Mouse (Mus musculus): ENCODE measurements at regions not wholly inside any gene's neighbourhood (a gene's known extent, or its start where the extent isn't known, plus 50 kb on each side); places are given as distances from the start of the nearest gene placed in this dataset.

DNA sequence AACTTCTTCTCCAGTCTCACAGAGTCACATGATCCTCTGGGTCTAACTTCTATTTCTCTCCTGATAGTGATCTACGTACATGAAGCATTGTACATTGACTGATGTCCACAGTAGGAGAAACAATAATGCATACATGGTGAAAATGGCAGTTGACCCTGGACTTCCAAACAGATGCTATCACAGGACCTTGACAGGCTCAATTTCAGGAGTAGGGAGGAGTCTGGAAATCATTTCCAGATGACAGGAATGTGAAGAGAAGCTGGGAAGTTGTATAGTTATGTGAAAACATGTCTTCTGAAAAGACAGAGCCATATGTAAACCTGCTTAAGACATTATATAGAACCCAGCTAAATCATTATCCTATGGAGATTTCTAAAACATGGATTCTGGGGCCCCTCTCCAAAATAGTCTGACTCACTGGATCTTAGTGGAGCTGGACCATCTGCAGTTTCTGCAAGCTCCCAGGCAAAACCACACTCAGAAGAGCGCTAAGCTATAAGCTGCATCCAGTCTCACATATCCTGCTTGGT lies 322.3 kb upstream of the Ldb2 start:
- Histone ChIP-seq H3K27ac (replicated peaks; ENCODE audit: low read depth, low read length) (no peak overlapping the region), H3K4me1 (ENCODE audit: control insufficient read depth, insufficient read depth, insufficient read length, low read length) (no peaks in the 10 kb centered on the region), H3K4me3 (ENCODE audit: insufficient read depth, low read depth, low read length) (no peak overlapping the region)

DNA sequence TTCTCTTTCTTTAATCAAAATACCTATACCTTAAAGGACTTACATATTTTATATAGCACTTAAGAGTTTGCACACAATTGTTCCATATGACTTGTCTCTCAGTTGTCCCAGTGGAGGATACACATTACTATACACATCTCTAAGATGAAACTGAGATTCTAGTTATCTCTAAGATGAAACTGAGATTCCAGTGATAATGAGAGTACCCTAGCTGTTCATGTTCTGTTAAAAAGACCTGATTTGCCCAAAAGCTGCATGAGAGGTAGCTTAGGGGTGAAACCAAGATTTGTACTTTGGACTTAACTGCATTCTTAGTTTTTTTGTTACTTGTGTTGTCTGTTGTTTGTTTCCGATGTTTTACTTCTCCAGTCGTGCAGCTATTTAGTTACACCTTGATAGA lies 320.3 kb upstream of the Ldb2 start:
- Histone ChIP-seq H3K4me1 (ENCODE audit: control insufficient read depth, insufficient read depth, insufficient read length, low read length) (no peaks in the 10 kb centered on the region), H3K4me3 (ENCODE audit: insufficient read depth, low read depth, low read length) (no peak overlapping the region), H3K27ac (replicated peaks; ENCODE audit: low read depth, low read length) (no peak overlapping the region)

DNA sequence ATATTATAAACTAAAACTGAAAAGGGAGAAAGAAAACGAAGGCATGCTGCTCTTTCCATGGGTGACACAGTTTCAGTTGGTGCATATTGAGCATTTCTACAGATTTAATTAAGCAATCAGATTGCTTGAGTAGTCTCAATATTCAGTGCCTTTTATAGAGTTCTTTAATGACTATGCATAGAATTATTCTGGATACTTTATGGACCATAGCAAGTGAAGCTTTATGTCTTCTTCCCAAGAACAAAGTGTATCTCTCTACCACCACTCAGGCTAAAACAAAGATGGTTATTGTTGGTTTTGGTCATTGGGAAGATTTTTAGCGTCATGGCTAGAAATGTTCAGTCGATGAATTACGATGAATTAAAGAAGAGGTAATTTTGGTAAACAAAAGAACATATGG lies 311.8 kb upstream of the Ldb2 start:
- Histone ChIP-seq H3K4me3 (ENCODE audit: insufficient read depth, low read depth, low read length) (no peak overlapping the region), H3K4me1 (ENCODE audit: control insufficient read depth, insufficient read depth, insufficient read length, low read length) (no peaks in the 10 kb centered on the region), H3K27ac (replicated peaks; ENCODE audit: low read depth, low read length) (no peak overlapping the region)

DNA sequence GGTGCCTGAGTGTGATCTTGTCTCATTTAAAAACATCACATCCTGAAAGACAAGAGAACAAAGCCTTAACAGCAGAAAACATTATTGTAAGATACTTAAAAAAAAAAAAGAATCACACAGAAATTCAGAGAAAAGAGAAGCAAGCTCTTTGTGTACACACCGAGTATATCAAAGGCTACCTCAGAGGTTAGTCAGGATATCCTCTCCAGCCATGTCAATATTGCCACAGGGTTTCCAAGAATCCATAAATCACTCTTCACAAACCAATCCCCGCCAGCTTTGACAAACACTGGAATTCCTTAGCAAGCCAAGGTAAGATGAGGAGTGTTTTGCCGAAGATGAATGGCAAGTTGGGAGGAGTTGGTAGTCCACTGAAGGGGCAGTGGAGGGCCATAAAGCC lies 311.3 kb upstream of the Ldb2 start:
- Histone ChIP-seq H3K4me1 (ENCODE audit: control insufficient read depth, insufficient read depth, insufficient read length, low read length) (no peaks in the 10 kb centered on the region), H3K4me3 (ENCODE audit: insufficient read depth, low read depth, low read length) (no peak overlapping the region), H3K27ac (replicated peaks; ENCODE audit: low read depth, low read length) (no peak overlapping the region)

DNA sequence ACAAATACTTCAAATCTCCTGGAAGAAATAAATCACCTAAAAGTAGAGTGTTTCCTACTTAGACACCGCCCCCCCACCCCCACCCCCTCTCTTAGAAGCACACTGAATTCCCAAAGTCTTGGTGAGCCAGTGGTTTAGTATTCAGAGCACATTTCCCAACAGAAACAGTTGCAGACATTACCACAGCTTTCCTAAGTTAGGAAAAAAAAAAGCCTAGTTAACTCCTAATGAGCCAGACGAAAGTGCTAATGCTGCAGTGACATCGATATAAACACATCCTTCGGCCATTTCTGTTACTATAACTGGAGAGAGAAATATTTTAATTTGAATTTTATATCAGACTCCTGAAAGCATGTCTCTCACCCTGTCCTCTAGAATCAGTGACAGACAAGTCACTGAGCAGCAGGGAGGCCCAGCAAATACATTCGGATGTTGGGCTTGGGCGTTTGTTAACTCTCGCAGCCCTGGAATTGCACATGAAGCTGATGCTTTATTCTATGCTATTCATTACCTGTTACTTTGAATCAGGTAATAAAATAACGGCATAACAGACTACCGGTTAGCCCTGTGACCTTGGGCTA lies 305.8 kb upstream of the Ldb2 start:
- H3K4me1 ChIP-seq (ENCODE audit: control insufficient read depth, insufficient read depth, insufficient read length, low read length) = 0 out of 2 replicates have a peak, but pooled peaks cover 2% of the 10 kb centered on the region
- H3K4me3 ChIP-seq (ENCODE audit: insufficient read depth, low read depth, low read length) = no peak overlapping the region
- no peak overlapping the region for H3K27ac ChIP-seq (replicated peaks; ENCODE audit: low read depth, low read length)

DNA sequence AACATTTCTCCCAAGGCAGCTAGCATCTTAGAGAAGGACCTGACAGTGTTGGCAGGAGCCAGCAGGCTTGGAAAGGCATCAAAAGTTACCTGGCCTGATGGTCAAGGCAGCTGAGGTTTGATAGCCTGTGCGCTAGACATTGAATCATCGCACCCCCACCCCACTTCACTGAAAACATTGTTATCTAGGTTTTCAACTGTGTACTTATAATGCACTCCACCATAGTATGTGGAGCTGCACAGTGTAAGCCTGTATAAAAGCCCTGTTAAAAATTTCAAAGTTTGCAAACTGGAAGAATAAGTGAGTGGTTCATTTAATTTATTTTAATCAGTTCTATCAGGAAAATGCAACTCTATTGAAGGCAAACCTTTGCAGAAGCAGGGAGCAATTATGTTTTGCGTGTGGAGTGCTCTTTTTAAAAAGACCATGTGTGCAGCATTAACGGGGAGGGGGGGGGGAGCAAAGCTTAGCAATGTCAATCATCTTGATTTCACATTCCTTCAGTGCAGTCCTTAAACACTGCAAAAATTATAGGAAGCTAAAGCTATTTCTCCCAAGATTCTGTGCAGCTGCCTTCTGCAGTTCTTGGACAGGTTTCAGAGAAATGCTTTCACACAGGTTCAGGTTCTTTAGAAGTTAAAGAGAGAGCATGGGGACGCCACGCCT lies 304.4 kb upstream of the Ldb2 start:
- Histone ChIP-seq H3K4me1 (ENCODE audit: control insufficient read depth, insufficient read depth, insufficient read length, low read length) (0 out of 2 replicates have a peak, but pooled peaks cover 2% of the 10 kb centered on the region), H3K27ac (replicated peaks; ENCODE audit: low read depth, low read length) (no peak overlapping the region), H3K4me3 (ENCODE audit: insufficient read depth, low read depth, low read length) (no peak overlapping the region)

DNA sequence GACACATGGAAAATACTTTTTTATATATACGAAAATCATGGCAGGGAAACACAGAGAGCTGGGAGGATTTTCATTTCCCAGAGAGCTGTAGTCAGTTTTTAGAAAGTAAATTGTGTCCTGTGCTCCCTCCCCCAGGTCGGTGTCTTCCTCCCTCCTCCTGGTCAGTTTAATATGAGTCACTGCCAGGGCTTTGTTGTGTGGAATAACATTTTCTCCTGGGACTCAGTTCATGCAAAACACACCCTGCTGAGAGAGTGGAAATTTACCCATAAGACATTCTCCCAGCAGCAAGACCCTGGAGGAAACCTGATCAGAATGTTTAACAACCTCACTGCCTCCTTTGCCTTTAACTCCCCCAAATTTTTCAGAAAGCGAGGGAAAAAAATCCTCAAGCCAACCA lies 303.2 kb upstream of the Ldb2 start:
- Histone ChIP-seq H3K27ac (replicated peaks; ENCODE audit: low read depth, low read length) (no peak overlapping the region), H3K4me1 (ENCODE audit: control insufficient read depth, insufficient read depth, insufficient read length, low read length) (0 out of 2 replicates have a peak, but pooled peaks cover 2% of the 10 kb centered on the region), H3K4me3 (ENCODE audit: insufficient read depth, low read depth, low read length) (no peak overlapping the region)

DNA sequence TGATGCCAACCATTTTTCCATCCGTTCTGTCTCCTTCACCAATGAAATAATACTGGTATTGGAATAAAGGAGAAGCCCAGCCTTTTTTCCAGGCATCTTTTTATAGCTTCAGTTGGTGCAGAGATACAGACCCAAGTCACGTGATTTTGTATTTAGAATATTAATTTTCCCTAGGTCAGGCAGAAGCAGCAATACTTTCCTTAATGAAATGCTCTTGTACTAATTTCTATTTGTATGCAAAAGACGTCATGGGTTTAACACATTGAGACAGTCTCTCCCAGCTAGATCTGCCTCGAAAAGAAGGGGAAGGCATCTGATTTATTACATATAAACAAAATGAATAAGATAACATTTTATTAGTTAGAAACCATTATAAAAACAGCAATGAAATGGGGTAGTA lies 302.3 kb upstream of the Ldb2 start:
- Histone ChIP-seq H3K27ac (replicated peaks; ENCODE audit: low read depth, low read length) (no peak overlapping the region), H3K4me1 (ENCODE audit: control insufficient read depth, insufficient read depth, insufficient read length, low read length) (0 out of 2 replicates have a peak, but pooled peaks cover 2% of the 10 kb centered on the region), H3K4me3 (ENCODE audit: insufficient read depth, low read depth, low read length) (no peak overlapping the region)

DNA sequence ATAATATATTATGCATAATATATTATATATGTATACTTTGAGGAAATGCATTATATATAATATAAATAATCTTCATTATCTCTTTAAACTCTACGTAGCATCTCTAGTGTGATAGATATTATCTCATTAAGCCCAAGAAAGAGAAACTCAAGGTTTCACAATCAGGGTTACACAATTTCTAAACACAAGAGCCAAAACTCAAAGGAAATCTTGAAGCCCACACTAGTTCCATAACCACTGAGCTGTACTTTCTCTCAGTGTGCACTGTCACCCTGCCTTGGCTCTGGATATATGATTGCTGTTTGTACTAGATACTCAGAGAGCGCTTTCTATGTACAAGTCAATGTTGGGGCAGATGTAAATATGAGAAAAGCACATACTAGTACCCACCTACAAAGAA lies 299.6 kb upstream of the Ldb2 start:
- H3K4me1 ChIP-seq (ENCODE audit: control insufficient read depth, insufficient read depth, insufficient read length, low read length) = 0 out of 2 replicates have a peak, but pooled peaks cover 2% of the 10 kb centered on the region
- H3K27ac ChIP-seq (replicated peaks; ENCODE audit: low read depth, low read length) = no peak overlapping the region
- no peak overlapping the region for H3K4me3 ChIP-seq (ENCODE audit: insufficient read depth, low read depth, low read length)

DNA sequence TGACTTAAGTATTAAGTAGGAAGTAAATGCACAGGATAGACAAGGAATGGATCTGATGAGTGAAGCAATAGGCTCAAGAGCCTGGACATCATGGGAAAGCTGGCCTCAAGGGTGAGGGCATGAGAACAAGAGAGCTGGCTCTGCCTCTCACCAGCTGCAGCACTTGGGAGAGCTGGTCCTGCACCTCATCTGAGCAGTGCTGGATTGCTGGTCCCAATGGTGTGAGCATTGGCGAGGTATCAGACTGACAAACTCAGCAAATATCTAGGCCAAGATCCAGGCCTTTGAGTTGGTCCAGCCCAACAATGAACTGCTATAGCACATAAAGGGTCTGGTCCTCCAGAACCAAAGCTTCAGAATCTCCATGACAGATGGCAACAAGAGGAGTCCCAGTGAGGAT lies 298.5 kb upstream of the Ldb2 start:
- H3K4me3 ChIP-seq (ENCODE audit: insufficient read depth, low read depth, low read length) = no peak overlapping the region
- H3K4me1 ChIP-seq (ENCODE audit: control insufficient read depth, insufficient read depth, insufficient read length, low read length) = 0 out of 2 replicates have a peak, but pooled peaks cover 2% of the 10 kb centered on the region

DNA sequence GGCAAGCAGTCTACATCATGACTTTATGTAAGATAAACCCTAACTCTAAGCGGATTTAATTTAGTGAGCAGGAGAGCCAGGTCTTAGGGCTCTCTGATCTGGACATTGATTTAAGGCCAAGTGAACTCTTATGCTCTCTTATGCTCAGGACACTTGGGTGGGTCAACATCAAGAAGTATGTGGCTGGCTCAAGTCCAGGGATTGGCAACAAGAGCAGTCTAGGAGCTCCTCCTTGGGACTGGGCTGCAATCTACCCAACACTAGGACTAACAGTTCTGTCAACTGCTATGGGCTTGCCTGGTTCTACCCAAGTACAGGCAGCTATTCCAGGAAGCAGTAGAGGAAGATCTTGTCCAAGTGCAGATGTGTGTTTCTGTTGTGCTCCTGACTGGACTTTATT lies 285.3 kb upstream of the Ldb2 start:
- Histone ChIP-seq H3K27ac (replicated peaks; ENCODE audit: low read depth, low read length) (no peak overlapping the region), H3K4me3 (ENCODE audit: insufficient read depth, low read depth, low read length) (no peak overlapping the region), H3K4me1 (ENCODE audit: control insufficient read depth, insufficient read depth, insufficient read length, low read length) (no peaks in the 10 kb centered on the region)

More for the DNA sequence above, 298.5 kb upstream of the Ldb2 start:
- no peak overlapping the region for H3K27ac ChIP-seq (replicated peaks; ENCODE audit: low read depth, low read length)

DNA sequence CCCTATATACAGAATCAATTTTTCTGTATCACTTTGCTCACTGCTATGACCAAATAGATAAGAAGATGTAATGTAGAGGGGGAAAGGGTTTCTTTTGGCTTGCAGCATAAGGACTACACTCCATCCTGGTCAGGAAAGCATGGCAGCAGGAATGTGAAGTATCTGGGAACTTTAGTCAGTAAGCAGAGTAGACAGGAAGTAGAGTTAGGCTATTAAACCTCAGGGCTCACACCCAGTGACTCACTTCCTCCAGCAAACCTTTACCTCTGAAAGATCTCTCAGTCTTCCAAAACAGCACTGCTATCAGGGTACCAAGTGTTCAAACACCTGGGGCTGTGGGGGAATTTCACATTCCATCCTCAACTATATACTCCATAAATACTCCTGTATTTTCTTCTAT lies 283.1 kb upstream of the Ldb2 start:
- H3K27ac ChIP-seq (replicated peaks; ENCODE audit: low read depth, low read length) = no peak overlapping the region
- H3K4me3 ChIP-seq (ENCODE audit: insufficient read depth, low read depth, low read length) = no peak overlapping the region
- no peaks in the 10 kb centered on the region for H3K4me1 ChIP-seq (ENCODE audit: control insufficient read depth, insufficient read depth, insufficient read length, low read length)

DNA sequence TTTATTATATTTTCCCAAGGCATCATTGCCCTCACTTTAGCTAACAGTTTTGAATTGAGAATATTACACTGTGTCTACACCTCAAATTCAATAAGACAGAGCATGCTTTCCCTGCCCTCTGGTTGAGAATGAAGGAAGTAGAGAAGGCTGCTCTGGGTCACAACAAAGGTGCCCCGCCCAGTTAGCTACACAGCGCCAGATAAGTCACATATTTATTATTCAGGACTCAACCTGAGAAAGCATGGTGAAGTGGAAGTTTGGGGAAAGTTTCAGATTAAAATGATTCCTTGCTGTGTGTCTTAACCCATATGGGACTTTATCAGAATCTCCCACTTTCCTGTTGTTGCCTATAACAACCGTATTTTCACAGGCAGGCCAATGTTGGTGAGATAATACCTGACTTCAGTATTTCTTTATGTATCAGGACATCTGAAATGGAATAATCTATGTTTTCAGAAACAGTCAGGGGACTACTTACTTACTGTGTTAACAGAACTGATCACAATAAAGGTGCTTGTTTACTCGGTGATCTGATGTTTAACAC lies 276.9 kb upstream of the Ldb2 start:
- H3K4me1 ChIP-seq (ENCODE audit: control insufficient read depth, insufficient read depth, insufficient read length, low read length) = no peaks in the 10 kb centered on the region
- no peak overlapping the region for H3K27ac ChIP-seq (replicated peaks; ENCODE audit: low read depth, low read length)
- H3K4me3 ChIP-seq (ENCODE audit: insufficient read depth, low read depth, low read length) = no peak overlapping the region

DNA sequence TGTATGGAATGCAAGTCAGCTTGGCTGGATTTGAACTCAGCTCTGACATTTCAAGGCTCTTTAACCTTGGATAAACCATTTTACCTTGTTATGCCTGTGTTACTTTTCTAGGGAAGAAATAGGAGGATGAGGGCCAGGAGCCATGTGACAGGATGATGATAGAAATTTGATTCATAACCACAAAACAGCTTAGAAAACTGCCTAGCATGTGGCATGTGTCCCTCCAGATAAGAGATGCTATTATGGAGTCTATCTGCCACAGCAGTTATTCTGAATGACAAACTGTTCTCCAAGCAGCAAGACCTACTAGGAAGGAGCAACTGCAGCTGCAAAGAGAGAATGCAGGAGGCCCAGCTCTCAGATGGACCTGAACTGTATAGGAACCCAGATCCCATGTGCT lies 275.7 kb upstream of the Ldb2 start:
- H3K27ac ChIP-seq (replicated peaks; ENCODE audit: low read depth, low read length) = no peak overlapping the region
- H3K4me1 ChIP-seq (ENCODE audit: control insufficient read depth, insufficient read depth, insufficient read length, low read length) = no peaks in the 10 kb centered on the region
- H3K4me3 ChIP-seq (ENCODE audit: insufficient read depth, low read depth, low read length) = no peak overlapping the region

DNA sequence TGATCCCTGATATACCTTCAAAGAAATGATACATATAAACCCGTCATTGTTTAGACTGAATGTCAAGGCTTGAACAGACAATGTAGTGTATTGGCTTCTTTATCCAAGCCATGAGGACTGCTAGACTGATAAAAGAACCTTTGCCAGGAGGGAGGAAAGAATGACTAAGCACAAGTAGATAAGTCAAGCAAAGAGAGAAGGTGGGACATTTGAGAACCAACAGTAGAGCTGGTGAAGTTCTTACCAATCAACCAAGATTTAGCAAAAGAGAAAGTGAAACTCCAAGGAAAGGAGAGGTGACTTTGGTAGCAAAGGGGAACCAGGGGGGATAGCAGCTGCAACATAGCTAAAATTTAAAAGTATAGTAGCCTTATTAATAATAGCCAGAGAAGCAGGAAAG lies 273.0 kb upstream of the Ldb2 start:
- Histone ChIP-seq H3K4me1 (ENCODE audit: control insufficient read depth, insufficient read depth, insufficient read length, low read length) (no peaks in the 10 kb centered on the region), H3K4me3 (ENCODE audit: insufficient read depth, low read depth, low read length) (no peak overlapping the region), H3K27ac (replicated peaks; ENCODE audit: low read depth, low read length) (no peak overlapping the region)

Data from brown adipose tissue, adult 24 weeks (tissue).